Mouse (Mus musculus): ENCODE measurements around the gene Nckap5.
"Not testable (repeated sequence)": the region's sequence is repeated elsewhere in the genome, so short reads cannot be mapped to it uniquely, and the experiment has no call there.

The Nckap5 gene

DNA sequence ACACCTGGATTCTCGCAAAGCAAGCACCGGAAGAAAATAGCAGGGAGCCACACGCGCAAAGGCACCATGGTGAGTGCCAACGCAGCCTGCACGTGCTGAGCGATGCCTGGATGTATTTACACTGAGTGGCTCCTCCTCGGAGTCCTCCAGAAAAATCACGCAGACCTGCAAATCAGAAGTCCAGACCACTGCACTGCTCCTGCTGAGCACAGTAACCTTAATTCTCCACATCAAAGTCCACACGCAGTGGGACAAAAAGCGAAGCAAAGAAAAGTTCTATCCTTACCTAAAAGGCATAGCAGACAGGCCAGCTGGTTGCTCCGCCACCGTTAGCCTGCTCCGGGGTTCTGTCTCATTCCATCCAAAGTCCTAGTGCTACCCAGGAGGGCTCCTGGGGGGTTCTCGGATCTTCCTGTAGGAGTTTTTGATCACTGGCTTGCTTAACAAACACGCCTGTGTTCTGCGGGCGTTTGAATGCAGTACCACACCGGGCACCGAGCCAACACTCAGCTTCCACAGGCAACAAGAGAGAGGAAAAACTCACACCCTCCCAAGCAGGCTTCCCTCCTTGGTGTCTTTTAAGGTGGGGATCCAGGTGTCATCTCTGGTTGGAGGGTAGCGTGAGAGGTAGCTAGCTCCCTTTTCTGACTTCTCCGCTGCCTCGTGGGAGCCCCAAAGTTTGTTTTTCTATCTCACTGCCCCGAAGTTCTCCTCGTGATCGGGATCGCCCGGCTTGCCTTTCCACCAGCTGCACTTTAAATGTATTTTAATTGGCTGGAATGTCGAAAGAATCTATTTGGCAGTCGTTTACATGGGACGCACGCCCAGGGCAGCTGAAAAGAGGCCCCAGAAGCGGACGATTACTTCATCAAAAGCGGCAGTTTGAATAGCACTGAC, at the start of gene Nckap5:
Gene Nckap5 (minus strand): TSS at position 769 of the 897 bp plus-strand sequence.
- DNase-seq (ENCODE audit: low spot score in 2 of 2): peak; percentile 76 to 87

DNA sequence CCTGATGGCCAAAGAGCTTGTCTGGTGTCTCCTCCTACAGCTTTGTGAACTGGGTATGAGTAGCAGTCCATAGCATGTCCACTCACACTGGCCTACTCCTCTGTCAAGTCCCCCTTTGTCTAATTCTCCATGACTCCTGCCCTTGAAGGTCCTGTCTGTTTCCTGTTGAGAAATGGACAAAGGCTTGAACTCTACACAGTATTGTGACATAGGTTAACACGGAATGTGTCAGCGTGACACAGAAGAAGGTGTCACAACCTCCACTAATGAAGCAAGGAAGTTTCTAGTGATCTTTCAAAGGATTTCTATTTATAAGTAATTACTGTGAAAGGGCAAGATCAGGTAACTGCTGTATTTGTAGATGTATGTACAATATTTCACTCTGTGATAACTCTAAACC, 46.9 kb upstream of the Nckap5 start:
- DNase-seq (ENCODE audit: low spot score in 2 of 2): no peak

DNA sequence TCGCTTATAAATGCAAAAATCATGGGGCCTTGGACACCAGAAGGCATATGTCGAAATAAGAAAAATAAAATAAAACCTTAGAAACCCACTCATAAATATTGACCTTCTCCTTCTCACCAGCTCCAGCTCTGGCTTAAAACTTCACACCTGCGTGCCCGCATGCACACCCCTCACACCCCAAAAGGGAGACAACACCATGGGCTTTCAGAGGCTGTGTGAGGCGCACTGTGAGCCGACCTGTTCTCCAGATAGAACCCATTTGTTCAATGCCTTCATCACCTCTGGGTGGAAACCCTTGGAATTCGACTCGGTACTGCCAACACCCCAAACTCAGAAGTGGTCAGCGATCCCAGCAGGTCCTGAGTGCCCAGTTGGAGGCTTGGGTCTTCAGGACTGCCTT, 37.8 kb upstream of the Nckap5 start:
- DNase-seq (ENCODE audit: low spot score in 2 of 2): no peak

DNA sequence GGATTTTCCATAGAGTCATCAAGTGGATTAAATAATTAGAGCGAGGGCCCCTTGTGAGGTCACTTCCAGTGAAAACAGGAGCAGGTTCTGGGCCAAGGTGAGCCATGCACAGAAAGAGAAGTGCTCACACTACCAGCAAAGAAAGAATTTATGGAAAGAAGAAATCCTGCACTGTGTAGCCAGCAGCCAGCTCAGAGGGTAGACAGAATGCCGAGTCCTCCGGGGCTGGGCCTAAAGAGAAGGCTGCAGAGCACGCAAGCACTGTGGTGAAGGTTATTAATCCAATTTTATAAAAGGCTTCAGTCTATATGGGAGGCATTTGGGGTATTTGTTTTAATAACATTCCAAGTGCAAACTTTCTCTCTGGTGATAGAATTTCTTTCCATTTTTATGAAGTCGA, 37.3 kb upstream of the Nckap5 start:
- DNase-seq (ENCODE audit: low spot score in 2 of 2): no peak

DNA sequence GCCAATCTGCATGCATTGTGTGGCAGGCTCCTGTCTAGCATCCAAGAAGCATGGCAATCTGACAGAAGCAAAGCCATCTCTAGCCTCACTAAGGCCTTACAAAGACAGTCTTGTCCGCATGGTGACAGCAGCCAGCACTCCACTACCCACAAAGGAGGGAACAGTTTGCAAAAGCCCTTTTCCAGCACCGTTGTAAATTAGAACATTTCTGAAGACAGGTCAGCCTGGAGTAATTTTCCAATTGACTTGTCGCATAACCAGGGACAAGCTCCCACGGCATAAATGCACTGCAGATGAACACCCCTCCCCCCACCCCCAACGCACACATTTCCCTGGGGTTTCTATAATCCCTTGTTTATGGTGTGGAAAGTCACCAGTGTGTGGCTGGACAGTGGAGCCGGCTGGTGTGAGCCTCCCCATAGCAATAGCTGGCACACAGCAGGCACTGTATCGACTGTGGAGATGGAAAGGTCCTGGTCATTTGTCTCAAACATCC, 35.0 kb upstream of the Nckap5 start:
- DNase-seq (ENCODE audit: low spot score in 2 of 2): peak; percentile 19 to 26

DNA sequence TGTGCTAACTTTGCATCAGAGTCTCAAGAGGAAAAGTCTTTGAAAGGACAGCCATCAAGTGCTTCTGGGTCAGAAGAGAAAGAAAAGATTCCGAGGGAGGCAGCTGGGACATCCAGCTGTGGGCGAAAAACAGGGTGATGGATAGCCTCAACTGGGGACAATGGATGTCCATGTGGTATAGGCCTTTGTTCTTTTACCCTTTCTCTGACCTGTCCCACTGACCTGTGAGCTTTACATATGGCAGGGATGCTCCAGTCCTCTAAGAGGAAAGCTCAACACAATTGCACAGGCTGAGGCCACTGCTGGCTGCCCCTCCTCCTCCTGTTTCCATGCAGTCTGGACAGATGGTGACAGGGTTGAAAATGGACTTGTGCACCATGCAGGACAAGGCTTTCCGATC, 31.2 kb upstream of the Nckap5 start:
- no peak for DNase-seq (ENCODE audit: low spot score in 2 of 2)

DNA sequence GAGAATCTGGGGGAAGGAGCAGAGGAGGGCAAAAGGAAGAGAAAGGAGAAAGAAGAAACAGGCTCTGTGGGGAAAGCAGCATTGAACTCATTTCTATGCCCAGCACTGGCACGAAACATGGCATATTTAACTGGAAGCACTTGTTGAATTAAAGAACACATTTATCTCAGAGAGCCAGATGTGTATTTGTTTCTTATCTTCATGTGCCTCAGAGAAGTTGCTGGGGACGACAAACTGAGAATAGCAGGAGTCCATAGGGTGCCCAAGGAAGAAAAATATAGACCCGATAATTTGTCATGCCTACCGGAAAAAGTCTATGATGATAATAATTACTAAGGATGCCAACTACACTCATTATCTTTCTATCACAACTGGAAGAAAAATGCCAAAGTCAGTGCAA, 29.9 kb upstream of the Nckap5 start:
- no peak for DNase-seq (ENCODE audit: low spot score in 2 of 2)

DNA sequence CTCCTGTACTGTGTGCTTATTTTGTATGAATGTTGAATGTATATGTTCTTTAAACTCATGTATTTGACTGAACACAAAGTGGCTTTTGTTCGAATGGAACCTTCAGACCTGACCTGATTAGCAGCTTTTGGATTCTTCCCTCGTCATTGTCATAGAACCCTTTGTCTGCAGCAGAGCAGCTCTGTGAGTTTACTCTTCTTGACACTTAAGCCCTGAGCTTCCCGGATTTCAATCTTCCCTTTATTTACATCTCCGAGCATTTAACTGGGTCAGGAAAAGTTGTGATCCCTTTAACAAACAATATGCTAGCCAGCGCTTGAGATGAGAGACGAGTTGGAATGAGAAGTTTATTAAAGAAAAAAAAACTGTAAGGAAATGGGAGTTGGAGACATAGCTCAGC, 18.9 kb upstream of the Nckap5 start:
- no peak for DNase-seq (ENCODE audit: low spot score in 2 of 2)

DNA sequence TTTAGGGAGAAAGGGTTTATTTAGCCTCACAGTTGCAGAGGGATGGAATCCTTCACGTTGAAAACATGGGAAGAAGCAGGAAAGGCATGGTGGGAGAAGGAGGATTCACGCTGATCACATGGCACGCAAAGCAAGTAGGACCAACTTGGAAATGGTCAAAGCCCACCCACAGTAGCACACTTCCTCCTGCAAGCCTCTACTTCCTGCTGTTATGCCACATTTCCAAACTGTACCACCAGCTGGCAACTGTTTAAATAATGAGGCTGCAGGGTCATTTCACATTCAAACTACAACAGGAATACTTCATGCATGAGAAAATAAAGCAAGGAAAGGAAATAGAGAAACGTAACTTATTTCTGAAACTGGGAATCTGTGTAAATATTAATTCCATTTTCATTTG, 15.7 kb upstream of the Nckap5 start:
- no peak for DNase-seq (ENCODE audit: low spot score in 2 of 2)

DNA sequence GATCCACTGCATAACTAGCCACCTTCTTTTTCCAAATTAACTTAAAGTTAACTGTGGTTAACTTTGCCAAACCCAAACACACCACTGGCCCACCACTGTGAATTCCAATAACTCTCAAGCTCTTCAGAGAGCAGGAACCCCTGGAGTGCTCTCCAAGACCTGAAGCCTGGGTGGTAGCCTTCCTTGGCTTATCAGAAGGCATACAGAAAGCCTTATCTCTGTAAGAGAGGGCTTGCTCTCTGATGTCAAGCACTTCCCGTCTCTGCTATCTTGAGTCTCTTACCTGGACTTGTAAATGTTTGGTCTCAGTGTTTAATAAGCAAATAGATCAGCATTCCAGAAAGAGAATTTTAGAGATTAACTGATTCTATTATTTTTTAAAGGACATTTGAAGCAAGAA, 2.3 kb upstream of the Nckap5 start:
- no peak for DNase-seq (ENCODE audit: low spot score in 2 of 2)

DNA sequence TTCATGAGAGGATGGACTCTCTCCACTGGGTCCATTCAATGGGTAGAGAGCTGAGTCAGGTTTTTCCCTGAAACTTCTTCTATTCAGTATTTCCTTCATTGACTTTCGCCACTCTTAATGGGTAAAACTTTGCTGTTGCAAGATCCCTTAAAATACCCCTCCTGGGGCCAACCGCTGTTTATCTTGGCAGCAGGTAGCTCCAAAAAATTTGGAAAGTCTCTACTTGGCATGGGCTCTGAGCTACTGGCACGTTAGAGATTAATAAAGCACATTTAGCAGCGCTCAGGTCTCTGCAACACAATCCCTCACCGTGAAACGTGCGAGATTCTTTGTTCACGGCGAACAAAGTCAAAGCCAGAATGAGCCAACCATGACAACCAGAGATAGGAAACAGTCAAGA, 1.6 kb downstream of the Nckap5 start:
- no peak for DNase-seq (ENCODE audit: low spot score in 2 of 2)

DNA sequence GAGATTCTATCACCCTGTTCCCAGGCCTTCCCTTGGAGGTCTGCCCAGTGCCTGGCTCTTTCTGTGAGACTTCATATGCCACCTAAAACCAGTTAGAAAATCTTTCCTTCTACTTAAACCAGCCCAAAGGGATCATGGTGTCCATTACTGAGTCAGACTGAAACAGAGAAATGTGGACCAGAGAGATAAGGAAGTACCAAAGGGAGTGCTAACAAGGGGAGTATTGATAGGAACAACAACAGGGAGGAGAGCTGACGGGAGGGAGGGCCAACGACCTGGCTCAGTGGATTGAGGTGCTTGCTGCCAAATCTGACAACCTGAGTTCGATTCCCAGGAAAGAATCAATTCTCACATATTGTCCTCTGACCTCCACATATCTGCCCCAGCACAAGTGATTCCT, 5.8 kb downstream of the Nckap5 start:
- DNase-seq (ENCODE audit: low spot score in 2 of 2): no peak

DNA sequence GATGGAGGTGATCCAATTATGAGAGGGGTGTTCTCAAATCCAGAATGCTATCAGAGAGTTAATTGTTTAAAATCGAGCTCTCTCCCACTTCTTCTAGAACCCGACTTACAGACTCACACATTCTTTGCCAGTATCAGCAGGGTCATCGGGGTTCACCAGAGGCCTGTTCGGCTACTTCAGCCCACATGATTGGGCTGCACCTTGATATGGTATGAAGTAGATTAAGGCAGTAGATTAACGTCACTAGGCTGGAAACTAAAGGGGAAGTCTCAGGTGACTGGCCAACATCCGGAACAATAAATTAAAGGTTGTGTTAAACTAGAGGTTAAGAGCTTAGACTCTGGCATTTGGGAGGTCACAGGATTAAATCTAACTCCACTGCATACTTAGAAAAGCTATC, 8.4 kb downstream of the Nckap5 start:
- no peak for DNase-seq (ENCODE audit: low spot score in 2 of 2)

DNA sequence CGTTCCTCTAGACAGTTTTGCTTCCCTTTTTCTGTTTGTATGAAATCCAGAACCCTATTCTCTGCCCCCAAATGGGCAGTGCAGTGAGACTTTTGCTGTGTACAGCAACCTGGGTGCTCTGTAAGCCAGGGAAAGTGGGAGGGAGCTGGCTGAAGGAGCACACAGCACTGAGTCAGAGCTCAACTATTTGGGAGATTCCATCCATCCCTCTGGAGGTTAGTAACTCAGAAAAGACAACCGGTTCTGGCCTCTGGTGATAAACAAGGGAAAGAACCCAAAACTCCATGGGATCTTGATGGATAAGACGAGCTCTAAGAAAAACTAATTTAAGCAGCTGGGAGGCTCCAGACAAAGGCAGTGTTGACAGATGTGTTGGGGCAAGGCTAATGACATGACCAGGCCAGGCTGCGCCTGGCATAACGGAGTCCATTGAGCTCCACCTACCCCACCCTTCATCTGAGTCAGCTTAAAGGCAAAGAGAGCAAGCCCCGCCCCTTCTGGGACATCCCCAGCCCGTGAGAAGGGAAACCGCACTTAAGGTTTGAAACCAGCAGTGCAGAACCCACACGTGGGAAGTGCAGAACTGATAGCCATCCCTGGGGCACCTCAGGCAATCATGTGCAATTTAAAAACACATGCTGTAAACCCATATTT, 13.1 kb downstream of the Nckap5 start:
- DNase-seq (ENCODE audit: low spot score in 2 of 2): no peak

DNA sequence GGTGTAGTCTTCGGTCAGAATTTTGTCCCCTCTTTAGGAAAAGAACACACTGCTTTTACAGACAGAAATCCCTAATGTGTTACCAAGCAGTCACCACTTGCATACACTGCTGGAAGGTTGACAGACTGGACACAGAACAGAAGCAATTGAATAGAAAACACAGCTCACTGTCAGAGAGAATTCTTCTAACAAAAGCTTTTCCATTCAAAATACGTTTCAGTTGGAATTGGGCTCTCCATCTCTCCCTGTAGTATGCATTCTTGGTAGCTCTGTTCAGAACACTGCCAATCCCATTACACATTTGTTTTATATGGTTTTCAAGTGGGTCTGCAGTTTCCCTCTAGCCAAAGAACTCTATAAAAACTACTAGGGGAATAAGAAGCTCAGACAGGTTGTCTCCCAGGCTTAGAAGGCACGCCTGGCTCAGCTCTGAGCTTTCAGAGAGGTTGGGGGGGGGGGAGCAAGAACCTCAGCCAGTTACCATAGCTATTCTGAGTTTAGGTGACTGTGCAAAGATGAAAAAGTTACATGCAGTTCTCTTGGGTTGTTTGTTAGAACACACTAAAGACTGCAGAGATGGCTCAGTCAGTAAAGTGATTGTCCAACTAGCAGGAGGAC, 23.5 kb downstream of the Nckap5 start:
- no peak for DNase-seq (ENCODE audit: low spot score in 2 of 2)

DNA sequence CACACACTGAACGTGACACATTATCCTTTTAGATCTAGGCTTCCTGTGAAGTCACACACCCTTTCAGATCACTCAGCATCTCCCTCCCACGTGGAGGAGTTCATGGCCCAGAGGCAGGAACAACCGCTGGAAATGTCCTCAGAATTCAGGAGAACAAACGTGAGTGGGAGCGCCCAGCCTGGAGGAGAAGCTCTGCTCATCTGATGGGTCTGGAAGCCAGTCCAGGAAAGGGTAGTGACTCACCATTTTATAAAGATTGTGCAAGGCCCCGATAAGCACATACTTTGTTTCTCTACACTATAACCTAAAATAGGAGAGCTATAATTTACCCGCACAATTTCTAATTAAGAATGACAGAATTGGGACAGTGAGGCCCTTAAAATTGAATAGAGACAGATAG, 24.1 kb downstream of the Nckap5 start:
- DNase-seq (ENCODE audit: low spot score in 2 of 2): peak; percentile 28 to 29

DNA sequence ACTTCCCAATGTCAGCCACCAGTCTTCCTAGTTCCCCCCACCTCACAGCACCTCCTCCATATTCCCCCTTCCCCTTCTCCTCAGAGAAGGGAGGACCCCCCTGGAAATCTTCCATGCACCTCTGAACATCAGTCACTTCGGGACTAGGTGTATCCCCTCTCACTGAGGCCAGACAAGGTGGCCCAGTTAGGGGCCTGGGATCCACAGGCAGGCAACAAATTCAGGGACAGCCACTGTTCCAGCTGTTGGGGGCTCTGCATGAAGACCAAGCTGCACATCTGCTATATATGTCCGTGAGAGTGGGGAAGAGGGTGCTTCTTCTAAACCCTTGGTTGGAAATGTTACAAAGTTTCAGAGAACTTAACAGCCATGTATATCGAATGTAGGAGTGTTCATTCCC, 28.2 kb downstream of the Nckap5 start:
- DNase-seq (ENCODE audit: low spot score in 2 of 2): no peak

DNA sequence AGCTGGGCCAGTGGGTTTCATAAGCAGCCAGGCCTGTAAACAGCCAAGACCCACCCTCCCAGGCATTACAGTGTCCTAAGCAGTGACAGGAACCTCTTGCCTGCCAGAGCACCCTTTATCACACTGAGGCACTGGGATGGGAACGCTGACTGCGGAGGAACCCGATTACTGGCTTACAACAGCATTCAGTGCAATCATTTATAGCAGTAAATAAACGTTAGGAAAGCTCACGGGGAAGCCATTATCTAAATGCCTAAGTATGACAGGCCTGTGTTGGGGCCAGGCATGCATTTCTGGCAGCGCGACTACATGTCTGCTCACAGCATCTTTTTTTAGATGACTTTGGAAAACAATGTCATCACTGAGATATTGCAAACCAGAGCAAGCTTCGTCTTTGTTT, 28.9 kb downstream of the Nckap5 start:
- DNase-seq (ENCODE audit: low spot score in 2 of 2): no peak

DNA sequence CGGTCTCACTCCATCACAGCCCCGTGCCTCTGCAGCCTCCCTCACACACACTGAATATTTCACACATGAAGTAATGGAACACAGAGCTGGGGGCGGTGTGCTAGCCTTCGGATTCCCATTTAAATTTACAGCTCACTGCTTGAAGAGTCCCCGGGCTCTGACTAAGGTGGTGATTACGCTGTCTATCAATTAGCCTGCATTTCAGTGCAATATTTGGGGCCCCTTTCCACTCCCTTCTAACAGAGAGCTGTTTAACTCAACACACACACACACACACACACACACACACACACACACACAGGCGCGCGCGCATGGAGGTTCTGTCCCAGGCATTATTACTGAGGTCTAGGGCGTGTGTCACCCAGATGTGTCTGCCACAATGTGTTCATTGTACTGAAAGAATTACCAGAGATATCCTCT, 31.2 kb downstream of the Nckap5 start:
- peak; percentile 12 to 21 for DNase-seq (ENCODE audit: low spot score in 2 of 2)

DNA sequence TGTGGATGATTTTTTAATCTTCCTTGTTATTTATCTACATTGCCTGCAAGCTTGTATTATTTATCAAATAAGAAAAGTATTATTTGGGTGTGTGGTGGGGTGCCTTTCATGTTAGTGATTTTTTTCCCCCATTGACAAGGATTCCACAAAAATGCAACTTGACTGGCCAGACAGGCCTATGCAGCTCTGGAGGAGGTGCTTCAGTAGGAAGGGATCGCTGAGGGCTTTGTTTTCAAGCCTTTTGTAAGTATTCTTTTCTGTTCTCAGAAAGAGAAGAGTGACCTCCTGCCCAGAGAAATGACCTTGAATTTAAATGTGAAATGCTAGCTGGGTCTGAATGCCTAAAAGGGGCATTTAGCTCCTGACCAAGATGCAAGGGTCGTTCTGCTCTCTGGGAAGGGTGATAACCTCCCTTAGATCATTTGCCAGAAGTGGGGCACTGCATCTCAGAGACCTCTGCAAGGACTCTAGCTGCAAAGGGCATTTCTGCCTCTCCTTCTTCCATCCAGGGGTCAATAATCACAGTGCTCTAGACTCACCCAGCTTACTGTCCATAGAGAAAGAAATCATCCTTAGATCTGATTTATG, 50.2 kb downstream of the Nckap5 start:
- DNase-seq (ENCODE audit: low spot score in 2 of 2): not testable (repeated sequence)

DNA sequence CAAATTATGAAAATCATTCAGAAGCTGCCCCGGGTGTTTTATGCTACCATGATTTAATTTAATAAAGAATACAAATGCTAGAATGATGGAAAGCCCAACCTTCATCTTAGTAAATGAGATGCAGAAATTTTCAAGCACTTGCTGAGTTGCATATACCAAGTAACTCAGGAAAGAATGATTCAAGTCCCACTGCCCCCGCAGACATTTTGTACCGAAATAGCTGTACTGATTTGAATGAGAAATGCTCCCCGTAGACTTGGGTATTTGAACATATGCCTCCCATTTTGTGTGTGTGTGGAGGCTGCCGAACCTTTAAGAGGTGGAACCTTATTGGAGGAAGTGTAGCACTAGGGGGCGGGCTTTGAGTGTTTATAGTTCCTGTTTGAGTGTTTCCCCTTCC, 56.7 kb downstream of the Nckap5 start:
- not testable (repeated sequence) for DNase-seq (ENCODE audit: low spot score in 2 of 2)

DNA sequence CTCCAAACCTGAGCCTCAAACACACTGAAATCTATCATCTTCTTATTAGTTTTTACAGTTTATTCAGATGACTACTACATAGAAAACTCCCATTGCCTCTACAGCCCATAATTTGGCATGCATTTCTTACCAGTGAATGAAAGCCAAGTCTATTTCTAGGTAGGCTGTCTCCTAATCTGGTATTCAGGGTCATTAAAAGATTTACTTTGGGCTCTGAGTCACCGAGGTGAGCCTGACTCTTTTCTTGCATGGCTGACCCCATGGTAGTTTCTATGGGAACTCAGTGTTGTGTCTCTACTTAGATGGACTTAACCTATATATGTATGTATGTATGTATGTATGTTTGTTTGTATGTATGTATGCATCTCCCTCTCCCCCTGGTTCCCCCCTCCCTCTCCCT, 63.6 kb downstream of the Nckap5 start:
- no peak for DNase-seq (ENCODE audit: low spot score in 2 of 2)
